Mouse (Mus musculus) spleen, adult 2 months (tissue): ENCODE measurements around the gene Atad2b.

Experiments used
- CTCF ChIP-seq: fragments of 200-500 bp; IDR thresholded peaks from 2 replicates; pipeline ENCODE4 v1.5.1; 2011; ENCODE audit warnings: mild to moderate bottlenecking, inconsistent platforms; ENCODE audit not compliant: insufficient read depth, insufficient read length, insufficient replicate concordance; ENCODE audit errors: extremely low read depth
- POLR2A ChIP-seq: fragments of 200-500 bp; IDR thresholded peaks from 2 replicates; pipeline ENCODE4 v1.6.1; 2011; ENCODE audit warnings: low read depth, low read length, inconsistent platforms

GRCm38 (mm10) chr12:5005338-5005737, 88.2 kb downstream of the Atad2b start:
- TF ChIP-seq CTCF: no peak
- TF ChIP-seq POLR2A: no peak
